Mouse (Mus musculus): ENCODE measurements around the gene Aldh16a1. TPM values are rescaled to one million over a fixed set of nuclear protein-coding genes. Genes with fewer than 3 reads are reported as not detected.
"Not testable (repeated sequence)": the region's sequence is repeated elsewhere in the genome, so short reads cannot be mapped to it uniquely, and the experiment has no call there.

Aldh16a1 gene
- total RNA-seq, 2 experiments from 2014 or later = 10.9 to 13.6 TPM

GRCm38 (mm10) chr7:45180896-45181477, 26.6 kb upstream of the Aldh16a1 start, which contains the start of gene Pth2:
Gene Pth2 (plus strand): TSS chr7:45180995.
- no peak for DNase-seq (ENCODE audit: extremely low spot score in 1 of 2, low spot score in 1 of 2)

GRCm38 (mm10) chr7:45179469-45179868, 25.1 kb upstream of the Aldh16a1 start, which contains the start of gene Gfy:
Gene Gfy (minus strand): TSS chr7:45179569.
- DNase-seq (ENCODE audit: extremely low spot score in 1 of 2, low spot score in 1 of 2) = no peak

- no peak for DNase-seq (ENCODE audit: extremely low spot score in 1 of 2, low spot score in 1 of 2)
These were observed 24.2 kb upstream of the Aldh16a1 start for GRCm38 (mm10) chr7:45178550-45178949.

GRCm38 (mm10) chr7:45176356-45176755, 22.0 kb upstream of the Aldh16a1 start:
- no peak for DNase-seq (ENCODE audit: extremely low spot score in 1 of 2, low spot score in 1 of 2)

- no peak for DNase-seq (ENCODE audit: extremely low spot score in 1 of 2, low spot score in 1 of 2)
These were observed 21.5 kb upstream of the Aldh16a1 start for GRCm38 (mm10) chr7:45175929-45176328.

GRCm38 (mm10) chr7:45175398-45175797, 21.0 kb upstream of the Aldh16a1 start:
- DNase-seq (ENCODE audit: extremely low spot score in 1 of 2, low spot score in 1 of 2) = no peak

- DNase-seq (ENCODE audit: extremely low spot score in 1 of 2, low spot score in 1 of 2) = no peak
These were observed 20.3 kb upstream of the Aldh16a1 start for GRCm38 (mm10) chr7:45174567-45175280.

GRCm38 (mm10) chr7:45173772-45174171, 19.4 kb upstream of the Aldh16a1 start:
- DNase-seq (ENCODE audit: extremely low spot score in 1 of 2, low spot score in 1 of 2) = not testable (repeated sequence)

- no peak for DNase-seq (ENCODE audit: extremely low spot score in 1 of 2, low spot score in 1 of 2)
These were observed 18.6 kb upstream of the Aldh16a1 start for GRCm38 (mm10) chr7:45172974-45173373.

GRCm38 (mm10) chr7:45169495-45169894, 15.1 kb upstream of the Aldh16a1 start:
- peak in 1 of 2 experiments; percentile 56 for DNase-seq (ENCODE audit: extremely low spot score in 1 of 2, low spot score in 1 of 2)

GRCm38 (mm10) chr7:45168656-45169055, 14.3 kb upstream of the Aldh16a1 start:
- no peak for DNase-seq (ENCODE audit: extremely low spot score in 1 of 2, low spot score in 1 of 2)

GRCm38 (mm10) chr7:45167761-45168445, 13.5 kb upstream of the Aldh16a1 start:
- DNase-seq (ENCODE audit: extremely low spot score in 1 of 2, low spot score in 1 of 2) = peak; percentile 38 to 40

GRCm38 (mm10) chr7:45166950-45167401, 12.6 kb upstream of the Aldh16a1 start:
- DNase-seq (ENCODE audit: extremely low spot score in 1 of 2, low spot score in 1 of 2) = peak; percentile 36 to 45

- DNase-seq (ENCODE audit: extremely low spot score in 1 of 2, low spot score in 1 of 2) = no peak
These were observed 11.3 kb upstream of the Aldh16a1 start for GRCm38 (mm10) chr7:45165701-45166100.

GRCm38 (mm10) chr7:45164833-45165232, 10.4 kb upstream of the Aldh16a1 start:
- DNase-seq (ENCODE audit: extremely low spot score in 1 of 2, low spot score in 1 of 2) = no peak

- DNase-seq (ENCODE audit: extremely low spot score in 1 of 2, low spot score in 1 of 2) = peak in 1 of 2 experiments; percentile 43
These were observed 9.5 kb upstream of the Aldh16a1 start, which contains the start of gene Slc17a7 for GRCm38 (mm10) chr7:45163735-45164490. Gene Slc17a7 (plus strand): TSS chr7:45163949.

- no peak for DNase-seq (ENCODE audit: extremely low spot score in 1 of 2, low spot score in 1 of 2)
These were observed 8.7 kb upstream of the Aldh16a1 start for GRCm38 (mm10) chr7:45162996-45163615.

GRCm38 (mm10) chr7:45162551-45162950, 8.2 kb upstream of the Aldh16a1 start:
- DNase-seq (ENCODE audit: extremely low spot score in 1 of 2, low spot score in 1 of 2) = no peak

GRCm38 (mm10) chr7:45161612-45162473, 7.5 kb upstream of the Aldh16a1 start:
- DNase-seq (ENCODE audit: extremely low spot score in 1 of 2, low spot score in 1 of 2) = peak; percentile 96 to 98

Data from layer of hippocampus, postnatal 25 days (tissue).